Mouse (Mus musculus): ENCODE results near the gene Cntf.
"Not testable (repeated sequence)": the region's sequence is repeated elsewhere in the genome, so short reads cannot be mapped to it uniquely, and the experiment has no call there.

Gene Cntf

GRCm38 (mm10) chr19:12762212-12763130 is 3.0 kb downstream of the Cntf start:
- DNase-seq = peak in 1 of 2 experiments; percentile 9

GRCm38 (mm10) chr19:12759656-12760055 is 5.8 kb downstream of the Cntf start:
- DNase-seq = no peak

- no peak for DNase-seq
These were observed 6.4 kb downstream of the Cntf start for GRCm38 (mm10) chr19:12758936-12759478.

- DNase-seq = no peak
These were observed 9.1 kb downstream of the Cntf start for GRCm38 (mm10) chr19:12756286-12756685.

GRCm38 (mm10) chr19:12731950-12732349 is 33.5 kb downstream of the Cntf start:
- DNase-seq = no peak

- DNase-seq = no peak
These were observed 34.4 kb downstream of the Cntf start for GRCm38 (mm10) chr19:12731036-12731435.

DNA sequence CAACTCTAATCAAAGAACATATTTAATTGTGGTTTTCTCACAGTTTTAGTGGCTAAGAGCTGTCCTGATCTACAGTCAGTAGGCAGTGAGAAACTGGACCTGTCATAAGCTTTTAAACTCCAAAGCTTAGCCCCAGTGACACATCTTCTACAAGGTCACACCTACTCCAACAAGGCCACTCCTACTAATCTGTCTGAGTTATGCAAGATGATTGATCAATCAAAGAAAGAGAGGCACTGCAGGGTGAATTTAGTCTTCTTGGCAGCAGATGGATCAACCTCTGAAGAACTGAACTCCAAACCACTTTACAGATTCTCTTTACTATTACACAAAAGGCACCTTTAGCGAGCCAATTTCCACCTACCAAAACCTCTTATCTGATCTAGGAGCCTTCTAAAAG is 39.6 kb downstream of the Cntf start:
- no peak for DNase-seq

- peak; percentile 32 to 45 for DNase-seq
These were observed 43.1 kb downstream of the Cntf start for GRCm38 (mm10) chr19:12722308-12722707.

- DNase-seq = not testable (repeated sequence)
These were observed 43.8 kb downstream of the Cntf start for GRCm38 (mm10) chr19:12721596-12721995.

DNA sequence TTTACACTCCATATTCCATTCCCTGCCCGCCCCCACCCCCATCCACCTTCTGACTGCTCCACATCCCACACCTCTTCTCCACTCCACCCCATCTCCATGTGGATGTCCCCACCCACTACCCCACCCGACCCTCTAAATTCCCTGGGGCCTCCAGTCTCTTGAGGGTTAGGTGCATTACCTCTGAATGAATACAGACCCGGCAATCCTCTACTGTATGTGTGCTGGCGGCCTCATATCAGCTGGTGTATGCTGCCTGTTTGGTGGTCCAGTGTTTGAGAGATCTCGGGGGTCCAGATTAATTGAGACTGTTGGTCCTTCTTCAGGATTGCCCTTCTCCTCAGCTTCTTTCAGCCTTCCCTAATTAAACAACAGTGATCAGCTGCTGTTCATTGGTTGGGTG is 44.5 kb downstream of the Cntf start:
- DNase-seq = not testable (repeated sequence)

DNA sequence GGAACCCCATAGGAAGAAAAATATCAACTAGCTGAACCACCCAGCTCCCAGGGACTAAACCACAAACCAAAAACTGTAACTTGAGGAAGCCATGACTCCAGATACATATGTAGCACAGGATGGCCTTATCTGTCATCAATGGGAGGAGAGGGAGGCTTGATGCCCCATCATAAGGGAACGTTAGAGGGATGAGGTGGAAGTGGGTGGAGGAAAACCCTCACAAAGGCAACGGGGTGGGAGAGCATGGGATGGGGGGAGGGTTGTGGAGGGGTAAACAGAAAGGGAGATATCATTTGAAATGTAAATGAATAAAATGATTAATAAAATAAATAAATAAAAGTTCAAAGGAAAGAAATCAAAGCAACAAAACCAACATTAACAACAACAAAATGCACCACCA is 45.0 kb downstream of the Cntf start:
- no peak for DNase-seq

GRCm38 (mm10) chr19:12719189-12719588 is 46.2 kb downstream of the Cntf start:
- no peak for DNase-seq
